Mouse (Mus musculus) heart, postnatal 0 days (tissue): ENCODE data around the gene Rhbg.

ENCODE experiments used
- CTCF ChIP-seq: IDR thresholded peaks from 2 replicates; pipeline ENCODE4 v1.5.1; 2016; ENCODE audit warnings: antibody characterized with exemption, control low read depth, low read depth
- EP300 ChIP-seq: IDR thresholded peaks from 2 replicates; pipeline ENCODE4 v1.6.1; 2016; ENCODE audit warnings: antibody characterized with exemption, low read depth

DNA sequence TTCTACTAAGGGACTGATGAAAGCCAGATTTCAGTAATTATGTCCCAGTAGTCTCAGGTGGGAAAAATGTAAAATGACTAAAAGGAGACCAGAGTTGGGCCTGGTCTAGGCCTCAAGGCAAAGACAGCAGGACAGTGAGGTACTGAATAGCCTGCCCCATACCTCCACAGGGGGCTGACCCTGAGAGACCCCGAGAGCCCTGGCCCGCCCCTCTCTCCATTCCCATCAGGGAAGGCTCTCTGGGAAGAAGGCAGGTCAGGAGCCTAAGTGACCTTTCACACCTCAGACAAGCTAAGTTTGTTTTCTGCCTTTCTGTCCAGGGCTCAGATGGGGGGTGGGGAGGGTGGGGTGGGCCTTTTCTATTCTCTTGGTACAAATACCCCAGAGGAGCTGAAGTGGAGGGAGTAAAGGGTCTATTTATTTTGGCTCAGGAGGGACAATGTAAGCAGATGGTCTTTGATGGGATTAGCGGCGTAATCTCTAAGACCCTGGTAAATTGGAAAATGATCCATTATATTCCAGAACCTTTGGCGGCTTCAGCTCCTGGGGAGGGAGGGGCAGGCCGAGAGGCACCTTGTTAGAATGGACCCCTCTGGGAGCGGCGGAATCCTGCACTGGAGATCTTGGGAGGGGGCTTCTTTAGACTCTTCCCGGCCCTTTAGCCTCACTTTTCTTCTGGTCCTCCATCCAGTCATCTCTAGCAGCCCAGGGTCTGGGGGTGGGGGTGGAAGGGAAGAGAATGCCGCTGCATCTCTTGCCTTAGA, 56.6 kb downstream of the Rhbg start:
- no peak for TF ChIP-seq CTCF
- TF ChIP-seq EP300 = no peak
